Mouse (Mus musculus) CH12F3 (cell line): Measurements from ENCODE around the gene Olfr608.
"Not testable (repeated sequence)": the region's sequence is repeated elsewhere in the genome, so short reads cannot be mapped to it uniquely, and the experiment has no call there.

ENCODE experiments used
- in situ Hi-C: fragments of 300-500 bp; cut with MboI; formaldehyde crosslinking; loops from 2 replicates; pipeline ENCODE4 v1.14.3; 2020; ENCODE audit warnings: low sequenced_read_pairs

Gene Olfr608

DNA sequence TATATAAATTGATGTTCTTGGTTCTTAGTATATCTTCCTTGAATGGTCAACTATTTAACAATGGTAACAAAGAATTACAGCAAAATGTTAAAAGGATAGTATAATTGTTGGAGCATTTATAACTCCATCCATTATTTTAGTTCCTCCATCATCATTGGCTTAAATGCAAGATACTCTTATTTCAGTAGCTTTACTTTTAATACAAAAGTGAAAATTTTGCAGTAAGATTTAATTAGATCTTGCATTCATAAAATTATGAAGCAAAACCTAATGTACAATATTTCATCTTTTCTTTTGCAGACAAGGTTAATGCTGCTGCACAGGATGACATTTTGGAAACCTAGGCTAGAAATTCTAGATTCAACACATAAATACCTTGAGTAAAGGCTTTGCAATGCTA, at the start of gene Olfr608:
Gene Olfr608, plus strand, starts transcription at position 301 of the 400 bp plus-strand sequence.
- in situ Hi-C loops: no loop called here

DNA sequence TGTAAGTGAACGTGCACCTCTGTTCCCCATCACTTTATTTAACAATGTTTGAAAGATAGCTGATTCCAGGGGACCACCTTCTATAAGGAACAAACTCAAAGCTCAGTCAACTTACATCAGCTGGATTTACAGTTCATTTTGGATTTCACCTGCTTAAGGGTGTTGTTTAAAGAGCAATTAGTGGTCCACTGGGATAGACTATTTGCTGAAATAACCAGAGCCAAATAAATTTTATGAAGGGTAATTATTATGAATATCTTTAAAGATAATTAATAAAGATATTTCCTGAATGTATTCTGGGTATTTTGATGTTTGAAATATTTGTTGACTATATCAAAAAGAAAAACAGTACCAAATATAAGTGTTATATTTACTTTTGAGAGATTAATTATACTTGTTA, 24.3 kb upstream of the Olfr608 start, which contains the start of gene Olfr605:
Gene Olfr605, minus strand, starts transcription at position 101 of the 400 bp plus-strand sequence.
- in situ Hi-C loops: no loop called here

DNA sequence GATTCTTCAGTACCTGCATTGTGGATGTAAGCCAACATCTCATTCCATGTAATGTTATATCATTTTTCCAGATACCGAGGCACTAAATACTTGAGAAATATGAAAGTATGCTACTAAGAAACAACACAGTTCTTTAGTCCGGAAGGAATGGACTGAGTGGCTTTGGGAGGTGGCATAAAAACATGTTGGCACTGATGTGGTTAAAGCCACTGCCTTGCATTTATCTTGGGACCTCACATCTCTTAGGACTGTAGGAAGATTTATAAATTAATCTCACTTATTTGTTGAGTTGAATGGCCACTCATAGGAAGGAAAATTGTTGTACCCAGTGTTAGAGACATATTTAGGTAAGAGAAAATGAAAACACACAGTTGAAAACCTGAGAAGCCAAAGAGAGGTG, 20.9 kb upstream of the Olfr608 start, which contains the start of gene Olfr606:
Gene Olfr606, plus strand, starts transcription at position 301 of the 400 bp plus-strand sequence.
- in situ Hi-C loops: no loop called here

DNA sequence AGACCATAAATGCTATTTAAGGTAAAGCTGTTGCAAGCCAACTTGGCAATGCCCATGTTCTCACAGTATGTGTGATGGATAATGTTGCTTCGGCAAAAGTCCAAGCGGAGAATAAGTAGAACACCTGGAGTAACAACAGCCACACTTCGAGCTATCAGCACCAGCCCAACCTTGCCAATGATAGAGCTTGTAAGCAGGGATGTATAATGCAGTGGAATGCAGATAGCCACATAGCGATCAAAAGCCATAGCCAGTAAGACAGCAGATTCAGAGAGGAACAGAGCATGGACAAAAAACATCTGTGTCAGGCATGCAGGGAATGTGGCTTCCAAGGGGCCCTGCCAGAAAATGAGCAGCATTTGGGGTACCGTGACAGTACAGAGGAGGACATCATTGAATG, 9.1 kb upstream of the Olfr608 start:
- in situ Hi-C loops: no loop called here

DNA sequence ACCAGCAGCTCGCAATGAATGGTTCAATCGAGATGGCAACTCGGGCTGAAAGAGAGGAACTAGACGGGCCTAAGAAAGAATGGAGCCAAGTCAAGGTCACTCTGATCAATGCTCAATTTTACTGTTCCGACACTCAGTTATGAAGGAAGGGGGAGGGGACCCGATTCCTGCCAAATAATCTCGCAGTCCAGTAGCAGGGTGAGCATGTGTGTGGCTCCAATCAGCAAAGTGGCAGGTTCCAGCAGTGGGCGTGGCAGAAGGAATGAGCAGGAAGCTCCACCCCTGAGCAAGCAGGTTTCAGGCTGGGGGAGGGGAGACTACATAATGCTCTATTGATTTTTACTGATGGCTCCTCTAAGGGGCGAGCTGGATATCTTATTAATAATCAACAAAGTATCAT, 7.4 kb downstream of the Olfr608 start:
- in situ Hi-C loops: not testable (repeated sequence)

DNA sequence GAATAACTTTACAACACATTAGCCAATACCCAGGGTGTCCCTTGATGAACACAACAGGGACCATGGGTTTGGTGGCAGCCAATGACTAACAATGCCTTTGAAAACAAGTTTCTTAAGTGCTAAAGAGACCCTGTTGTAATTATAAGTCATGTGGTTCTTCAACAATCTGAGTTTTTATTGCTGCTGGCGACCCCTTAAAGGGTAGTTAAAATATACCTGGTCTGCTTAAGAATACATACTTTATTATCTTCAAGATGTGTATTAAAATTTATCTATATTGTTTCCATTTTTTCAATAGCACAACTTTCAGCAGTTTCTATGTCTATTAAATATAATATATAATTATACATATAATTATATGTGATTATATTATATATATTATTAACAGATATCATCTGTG, 28.3 kb downstream of the Olfr608 start, which contains the start of gene Olfr609:
Gene Olfr609, minus strand, starts transcription at position 101 of the 400 bp plus-strand sequence.
- in situ Hi-C loops: no loop called here

DNA sequence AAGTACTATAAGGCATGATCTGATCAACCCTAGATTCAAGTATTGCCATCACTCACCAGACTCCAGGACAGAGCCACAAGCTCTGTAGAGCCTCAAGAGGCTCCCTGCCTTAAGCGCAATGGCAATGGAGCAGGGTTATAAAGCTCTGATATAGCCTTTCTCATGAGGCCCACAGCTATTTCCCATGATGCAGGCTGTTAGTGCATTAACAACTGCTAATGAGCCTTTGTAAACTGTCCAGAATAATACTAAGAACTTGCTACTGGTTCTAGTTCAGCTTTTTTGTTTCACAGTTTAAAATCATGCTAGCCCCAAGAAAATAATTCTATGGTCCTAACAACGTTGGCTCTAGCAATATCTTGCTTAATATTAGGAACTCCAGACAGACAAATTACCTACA, 42.3 kb downstream of the Olfr608 start, which contains the start of gene Olfr610:
Gene Olfr610, minus strand, starts transcription at position 101 of the 400 bp plus-strand sequence.
- in situ Hi-C loops: no loop called here

DNA sequence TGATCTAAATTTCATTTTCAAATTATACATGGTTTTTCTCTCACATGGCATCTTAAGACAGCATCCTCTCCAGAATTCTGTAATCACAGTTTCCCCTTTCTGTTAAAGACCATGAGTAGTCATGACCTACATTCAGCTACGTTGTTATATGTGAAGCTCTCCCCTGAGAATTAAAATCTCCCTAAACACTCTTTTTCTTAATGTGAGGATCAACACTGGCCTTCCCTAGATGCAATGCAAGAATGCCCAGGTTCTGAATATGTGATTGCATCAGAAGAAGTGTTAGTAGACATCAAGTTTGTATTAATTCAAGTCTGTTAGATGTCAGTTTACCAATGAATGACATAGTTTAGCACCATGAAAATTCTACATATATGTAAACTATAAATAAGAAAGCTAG, 51.1 kb downstream of the Olfr608 start, which contains the start of gene Olfr611:
Gene Olfr611, minus strand, starts transcription at position 101 of the 400 bp plus-strand sequence.
- in situ Hi-C loops: not testable (repeated sequence)
